In genomic region chr11:68489236-68489635, GRCm38 (mm10) we compare ENCODE assay signal across 23 mouse cellular contexts. TPM values are rescaled to one million over a fixed set of nuclear protein-coding genes. Genes with fewer than 3 reads are reported as not detected.
A peak's percentile ranks its signal among the peaks of the same experiment; 100 is the strongest.
DNase-seq lines count a peak whose midpoint lies in the region; ATAC-seq and TF ChIP-seq lines count a peak whose summit lies in the region.
"Had no signal": no experiment of that assay in that cellular context is flagged by ENCODE, and none has a peak within 500 bp of the region (broad histone marks: within the 10 kb centered on the region; RNA-seq: fewer than 3 reads in every experiment).

No protein-coding gene starts in this region.

- TF ChIP-seq POLR2A in kidney, adult 2 months (IDR thresholded peaks at IDR 0.05; ENCODE audit: low read depth, low read length): no peak

- H3K4me3 ChIP-seq in kidney, embryonic 16.5 days (ENCODE audit: low read length): no peak overlapping the region
- H3K4me3 ChIP-seq in kidney, adult 2 months (ENCODE audit: insufficient read depth, low read depth, low read length): no peak overlapping the region
- H3K4me3 ChIP-seq: embryonic facial prominence, embryonic 13.5 days; erythroblast, embryonic 14.5 days; forebrain, embryonic 12.5 days; hindbrain, embryonic 15.5 days had no signal

- H3K4me1 ChIP-seq in kidney, embryonic 16.5 days (ENCODE audit: insufficient read depth, low read length): no peaks in the 10 kb centered on the region
- H3K4me1 ChIP-seq in kidney, adult 2 months (ENCODE audit: control insufficient read depth, insufficient read depth, low read length): no peaks in the 10 kb centered on the region
- H3K4me1 ChIP-seq: forebrain, embryonic 12.5 days; hindbrain, embryonic 15.5 days had no signal

- H3K36me3 ChIP-seq in kidney, embryonic 16.5 days (ENCODE audit: insufficient read depth, low read length): no peaks in the 10 kb centered on the region
- no peaks in the 10 kb centered on the region for H3K36me3 ChIP-seq in kidney, adult 2 months (ENCODE audit: control insufficient read depth, insufficient read depth, low read length)
- H3K36me3 ChIP-seq: embryonic facial prominence, embryonic 13.5 days; forebrain, embryonic 12.5 days; hindbrain, embryonic 15.5 days had no signal

- no peak overlapping the region for H3K9ac ChIP-seq in kidney, embryonic 16.5 days (replicated peaks; ENCODE audit: low read length)
- H3K9ac ChIP-seq: embryonic facial prominence, embryonic 13.5 days; forebrain, embryonic 12.5 days; hindbrain, embryonic 15.5 days had no signal

- ATAC-seq in kidney, embryonic 16.5 days (ENCODE audit: low FRiP score, low TSS enrichment): 0 out of 2 replicates have a peak, but pooled peaks have one; percentile 27
- ATAC-seq: forebrain, embryonic 16.5 days; intestine, postnatal 0 days had no signal

- no peak overlapping the region for H3K4me2 ChIP-seq in kidney, embryonic 16.5 days (replicated peaks; ENCODE audit: low read depth, low read length)
- H3K4me2 ChIP-seq: embryonic facial prominence, embryonic 13.5 days; forebrain, embryonic 12.5 days; heart, embryonic 11.5 days; hindbrain, embryonic 15.5 days had no signal

- WGBS in kidney, embryonic 16.5 days: 42% methylated on average over 2 of the region's 2 CpGs
- WGBS in kidney, adult 2 months: 67% methylated on average over 2 of the region's 2 CpGs

- no peak overlapping the region for H3K27ac ChIP-seq in kidney, embryonic 16.5 days (ENCODE audit: low read length)
- H3K27ac ChIP-seq in kidney, adult 2 months (ENCODE audit: insufficient read depth, low read depth, low read length): no peak overlapping the region
- H3K27ac ChIP-seq: embryonic facial prominence, embryonic 13.5 days; forebrain, embryonic 12.5 days; hindbrain, embryonic 15.5 days had no signal

- H3K9me3 ChIP-seq in kidney, embryonic 16.5 days (ENCODE audit: low read length): no peaks in the 10 kb centered on the region
- H3K9me3 ChIP-seq: embryonic facial prominence, embryonic 13.5 days; forebrain, embryonic 12.5 days; hindbrain, embryonic 15.5 days had no signal

- peak; percentile 7 for DNase-seq in embryo, embryonic 9.5 days (ENCODE audit: extremely low spot score)
- no peak for DNase-seq in embryo, embryonic 10 days (ENCODE audit: low spot score)
- no peak for DNase-seq in kidney, adult 2 months
- DNase-seq in R1 (ENCODE audit: low read depth, low spot score): peak; percentile 46
- peak; percentile 22 for DNase-seq in mesoderm, embryonic 11.5 days (ENCODE audit: low read depth, low spot score)
- no peak for DNase-seq in adrenal gland, postnatal 4 days (ENCODE audit: low spot score in 2 of 2)
- DNase-seq: adrenal gland, postnatal 14 days; B cell, adult 2 months; cerebellum, adult 18-20 months; cerebellum, adult 9-10 months; cerebellum, postnatal 14 days; gastrocnemius, postnatal 10 days; heart, postnatal 36 days; kidney, adult 8-10 months had no signal

- no peaks in the 10 kb centered on the region for H3K27me3 ChIP-seq in kidney, embryonic 16.5 days (ENCODE audit: insufficient read depth, low read length)
- H3K27me3 ChIP-seq in kidney, adult 2 months (replicated peaks; ENCODE audit: control insufficient read depth, insufficient read depth, low read length): no peaks in the 10 kb centered on the region
- H3K27me3 ChIP-seq: CH12.LX; embryonic facial prominence, embryonic 13.5 days; forebrain, embryonic 12.5 days; hindbrain, embryonic 15.5 days had no signal

- TF ChIP-seq CTCF in kidney, adult 2 months (conservative IDR thresholded peaks at IDR 0.05; ENCODE audit: insufficient read depth, insufficient read length, low read depth, low read length): no peak

RNA-seq across cellular contexts. Expression of gene Pik3r6, which starts 13.6 kb away (rescaled TPM):
- polyA plus RNA-seq in kidney, embryonic 16.5 days (2015; fragmentation: Nextera tagmentation; extraction: Ambion mirVana): 5.0 and 5.9 TPM in 2 replicates
- 3.8 and 4.3 TPM in 2 replicates for polyA plus RNA-seq in kidney, adult 2 months (2012; rRNA removed)
- total RNA-seq in adrenal gland, postnatal 4 days (2021): 1 to 10 TPM; 4.7 to 5.0 TPM

RNA-seq across cellular contexts. Expression of gene Pik3r5, which starts 57.3 kb away (rescaled TPM):
- polyA plus RNA-seq in kidney, embryonic 16.5 days (2015; fragmentation: Nextera tagmentation; extraction: Ambion mirVana): 0.27 and 0.77 TPM in 2 replicates
- polyA plus RNA-seq in kidney, adult 2 months (2012; rRNA removed): 0.83 and 2.2 TPM in 2 replicates
- total RNA-seq in adrenal gland, postnatal 4 days (2021): 1 to 10 TPM in 1 of 2 experiments, under 1 TPM in 1; 0.87 to 1.1 TPM

Comparison
In these comparisons a context has a peak if more than half of its experiments do, and no peak if none do; other contexts are left out.
1. DNase-seq: peak in embryo, embryonic 9.5 days (single experiment), R1 (single experiment) and mesoderm, embryonic 11.5 days (single experiment); none in embryo, embryonic 10 days (single experiment), kidney, adult 2 months (single experiment) and adrenal gland, postnatal 4 days (0 of 2).